Mouse (Mus musculus) gastrocnemius, postnatal 14 days (tissue): ENCODE data around the gene Catsperz. TPM values are rescaled to one million over a fixed set of nuclear protein-coding genes. Genes with fewer than 3 reads are reported as not detected.

Experiments used
- DNase-seq: peaks from one replicate; pipeline ENCODE4 v3.0.0; 2021; ENCODE audit warnings: mixed read lengths
- intact Hi-C: fragments of 180-260 bp; cut with DNase I; formaldehyde crosslinking; loops from one replicate; pipeline ENCODE4 v1.15.1; 2025; ENCODE audit warnings: low total_unique reads
- total RNA-seq, 2 experiments: library from RNA; stranded (reverse); gene quantifications; 2 replicates each; pipeline ENCODE4 v1.2.3; 2021

The Catsperz gene
- total RNA-seq, 2 experiments from 2014 or later: not detected

- no peak for DNase-seq
- intact Hi-C loops: no loop called here
These were observed 1.5 kb upstream of the Catsperz start for GRCm38 (mm10) chr19:6926559-6927255.

GRCm38 (mm10) chr19:6925611-6926329 lies 590 bp upstream of the Catsperz start:
- DNase-seq: no peak
- intact Hi-C loops: no loop called here

- peak; percentile 83 for DNase-seq
- intact Hi-C loops: no loop called here
These were observed 496 bp downstream of the Catsperz start for GRCm38 (mm10) chr19:6924461-6925306.

- intact Hi-C loops: no loop called here
These were observed 2.1 kb downstream of the Catsperz start for GRCm38 (mm10) chr19:6922901-6923735.

GRCm38 (mm10) chr19:6921647-6922567 lies 3.3 kb downstream of the Catsperz start, which contains the start of gene Esrra:
Gene Esrra (minus strand): TSS chr19:6921813.
- intact Hi-C loops: no loop called here
- DNase-seq: peak; percentile 100

More at GRCm38 (mm10) chr19:6922901-6923735, 2.1 kb downstream of the Catsperz start:
- DNase-seq: no peak

GRCm38 (mm10) chr19:6920741-6921636 lies 4.2 kb downstream of the Catsperz start:
- intact Hi-C loops: no loop called here
- peak; percentile 57 for DNase-seq

GRCm38 (mm10) chr19:6919876-6920740 lies 5.1 kb downstream of the Catsperz start:
- intact Hi-C loops: no loop called here
- DNase-seq: peak; percentile 47

GRCm38 (mm10) chr19:6919431-6919830 lies 5.7 kb downstream of the Catsperz start:
- DNase-seq: no peak
- intact Hi-C loops: no loop called here

GRCm38 (mm10) chr19:6918321-6918720 lies 6.9 kb downstream of the Catsperz start:
- no peak for DNase-seq
- intact Hi-C loops: no loop called here

GRCm38 (mm10) chr19:6916496-6916895 lies 8.7 kb downstream of the Catsperz start:
- intact Hi-C loops: no loop called here
- DNase-seq: no peak

GRCm38 (mm10) chr19:6915276-6915675 lies 9.9 kb downstream of the Catsperz start:
- DNase-seq: no peak
- intact Hi-C loops: no loop called here

- DNase-seq: no peak
- intact Hi-C loops: no loop called here
These were observed 10.6 kb downstream of the Catsperz start for GRCm38 (mm10) chr19:6914540-6914939.

GRCm38 (mm10) chr19:6913991-6914390 lies 11.2 kb downstream of the Catsperz start:
- DNase-seq: peak; percentile 68
- intact Hi-C loops: no loop called here

GRCm38 (mm10) chr19:6913036-6913435 lies 12.1 kb downstream of the Catsperz start:
- intact Hi-C loops: no loop called here
- no peak for DNase-seq

GRCm38 (mm10) chr19:6912205-6912970 lies 12.8 kb downstream of the Catsperz start:
- DNase-seq: no peak
- intact Hi-C loops: no loop called here
